33 mouse cellular contexts compared by ENCODE assay signal in genomic region chr17:12309059-12309458, GRCm38 (mm10). TPM values are rescaled to one million over a fixed set of nuclear protein-coding genes. Genes with fewer than 3 reads are reported as not detected.
DNase-seq lines count a peak whose midpoint lies in the region; ATAC-seq and TF ChIP-seq lines count a peak whose summit lies in the region.
"Had no signal": no experiment of that assay in that cellular context is flagged by ENCODE, and none has a peak within 500 bp of the region (broad histone marks: within the 10 kb centered on the region; RNA-seq: fewer than 3 reads in every experiment).

No protein-coding gene starts in this region.

- H3K27ac ChIP-seq in forebrain, embryonic 11.5 days (ENCODE audit: low read depth, low read length): no peak overlapping the region
- H3K27ac ChIP-seq in forebrain, embryonic 16.5 days (ENCODE audit: low read length): no peak overlapping the region
- peak overlapping the region; percentile 13; the same call in 1 of the 2 replicates for H3K27ac ChIP-seq in liver, adult 2 months (replicated peaks; ENCODE audit: insufficient read depth, low read depth, low read length)
- no peak overlapping the region for H3K27ac ChIP-seq in liver, embryonic 11.5 days (ENCODE audit: low read depth, low read length)
- peak overlapping the region; percentile 38; the same call in 1 of the 2 replicates for H3K27ac ChIP-seq in liver, embryonic 15.5 days (replicated peaks)
- H3K27ac ChIP-seq in heart, embryonic 11.5 days (ENCODE audit: low read depth, low read length): no peak overlapping the region
- H3K27ac ChIP-seq: forebrain, embryonic 13.5 days; gastrocnemius, adult 2 months; heart, adult 2 months; hindbrain, embryonic 10.5 days; hindbrain, embryonic 15.5 days; layer of hippocampus, adult 2 months; left cerebral cortex, adult 2 months; limb, embryonic 13.5 days; midbrain, embryonic 12.5 days; neural tube, embryonic 15.5 days had no signal

- no peak overlapping the region for H3K4me2 ChIP-seq in forebrain, embryonic 11.5 days (ENCODE audit: low read depth, low read length, severe bottlenecking)
- H3K4me2 ChIP-seq in forebrain, embryonic 16.5 days (ENCODE audit: low read length): no peak overlapping the region
- no peak overlapping the region for H3K4me2 ChIP-seq in liver, embryonic 11.5 days
- H3K4me2 ChIP-seq in liver, embryonic 15.5 days: no peak overlapping the region
- H3K4me2 ChIP-seq in heart, embryonic 11.5 days: no peak overlapping the region
- H3K4me2 ChIP-seq: forebrain, embryonic 13.5 days; hindbrain, embryonic 15.5 days; limb, embryonic 13.5 days; lung, embryonic 14.5 days; midbrain, embryonic 12.5 days; neural tube, embryonic 15.5 days had no signal

- no peaks in the 10 kb centered on the region for H3K4me1 ChIP-seq in forebrain, embryonic 11.5 days (replicated peaks; ENCODE audit: control insufficient read depth, insufficient read depth, low read length)
- 0 out of 2 replicates have a peak, but pooled peaks cover 2% of the 10 kb centered on the region for H3K4me1 ChIP-seq in forebrain, embryonic 16.5 days (replicated peaks; ENCODE audit: control insufficient read depth, insufficient read depth, low read length)
- peaks cover 8% of the 10 kb centered on the region for H3K4me1 ChIP-seq in liver, adult 2 months (ENCODE audit: control insufficient read depth, insufficient read depth, low read length)
- H3K4me1 ChIP-seq in liver, embryonic 11.5 days (replicated peaks; ENCODE audit: control insufficient read depth, insufficient read depth, low read length): peaks cover 15% of the 10 kb centered on the region; the same call in 1 of the 2 replicates
- H3K4me1 ChIP-seq in liver, embryonic 15.5 days (replicated peaks): peaks cover 25% of the 10 kb centered on the region
- peaks cover 11% of the 10 kb centered on the region for H3K4me1 ChIP-seq in heart, embryonic 11.5 days (ENCODE audit: control insufficient read depth, insufficient read depth, low read length)

- no peak overlapping the region for H3K9ac ChIP-seq in forebrain, embryonic 11.5 days (ENCODE audit: low read length)
- no peak overlapping the region for H3K9ac ChIP-seq in forebrain, embryonic 16.5 days (replicated peaks; ENCODE audit: low read depth, low read length)
- H3K9ac ChIP-seq in liver, adult 2 months (ENCODE audit: low read depth, low read length): no peak overlapping the region
- no peak overlapping the region for H3K9ac ChIP-seq in liver, embryonic 11.5 days (ENCODE audit: low read depth, low read length)
- H3K9ac ChIP-seq in liver, embryonic 15.5 days: no peak overlapping the region
- no peak overlapping the region for H3K9ac ChIP-seq in heart, embryonic 11.5 days (ENCODE audit: low read depth, low read length)
- H3K9ac ChIP-seq: forebrain, embryonic 13.5 days; hindbrain, embryonic 15.5 days; lung, embryonic 14.5 days; midbrain, embryonic 12.5 days; neural tube, embryonic 15.5 days had no signal

- DNase-seq in forebrain, embryonic 11.5 days (ENCODE audit: low spot score): no peak
- DNase-seq in liver, adult 2 months (ENCODE audit: extremely low read depth, low read depth, low spot score): no peak
- no peak for DNase-seq in liver
- DNase-seq in liver, embryonic 11.5 days (ENCODE audit: low spot score): no peak
- no peak for DNase-seq in thymus, postnatal 4 days
- DNase-seq: adrenal gland, postnatal 25 days; cerebellum, adult 11-12 months; cerebellum, adult 9-11 months; embryo, embryonic 11 days; gastrocnemius, adult 2 months; gastrocnemius, postnatal 36 days; heart, postnatal 14 days; kidney, adult 11 months; kidney, postnatal 10 days; lung, embryonic 14.5 days; lung, postnatal 14 days; right cerebral cortex, adult 18-20 months; spleen, adult 18-20 months; thymus, postnatal 14 days had no signal

- no peaks in the 10 kb centered on the region for H3K27me3 ChIP-seq in forebrain, embryonic 11.5 days (ENCODE audit: control insufficient read depth, insufficient read depth, low read length)
- H3K27me3 ChIP-seq in forebrain, embryonic 16.5 days (replicated peaks; ENCODE audit: control insufficient read depth, insufficient read depth, low read length): no peaks in the 10 kb centered on the region
- H3K27me3 ChIP-seq in liver, adult 2 months (ENCODE audit: control insufficient read depth, insufficient read depth, low read length): no peaks in the 10 kb centered on the region
- no peaks in the 10 kb centered on the region for H3K27me3 ChIP-seq in liver, embryonic 11.5 days (replicated peaks; ENCODE audit: control insufficient read depth, insufficient read depth, low read length)
- H3K27me3 ChIP-seq in liver, embryonic 15.5 days: no peaks in the 10 kb centered on the region
- H3K27me3 ChIP-seq in heart, embryonic 11.5 days (ENCODE audit: control insufficient read depth, insufficient read depth, low read length): no peaks in the 10 kb centered on the region
- H3K27me3 ChIP-seq: forebrain, embryonic 13.5 days; hindbrain, embryonic 15.5 days; limb, embryonic 13.5 days; midbrain, embryonic 12.5 days; neural tube, embryonic 15.5 days had no signal

- 83% methylated on average over 8 of the region's 8 CpGs for WGBS in forebrain, embryonic 11.5 days
- WGBS in forebrain, embryonic 16.5 days: 76% methylated on average over 8 of the region's 8 CpGs
- 68% methylated on average over 8 of the region's 8 CpGs for WGBS in liver, adult 2 months
- WGBS in liver, embryonic 11.5 days: 93% methylated on average over 8 of the region's 8 CpGs
- WGBS in liver, embryonic 15.5 days (ENCODE audit: insufficient replicate concordance): 75% methylated on average over 8 of the region's 8 CpGs
- WGBS in heart, embryonic 11.5 days (ENCODE audit: insufficient replicate concordance): 86% methylated on average over 8 of the region's 8 CpGs

- H3K36me3 ChIP-seq in forebrain, embryonic 11.5 days (ENCODE audit: control insufficient read depth, insufficient read depth, low read length): no peaks in the 10 kb centered on the region
- H3K36me3 ChIP-seq in forebrain, embryonic 16.5 days (ENCODE audit: control insufficient read depth, insufficient read depth): no peaks in the 10 kb centered on the region
- H3K36me3 ChIP-seq in liver, adult 2 months (ENCODE audit: control insufficient read depth, insufficient read depth, low read length): no peaks in the 10 kb centered on the region
- H3K36me3 ChIP-seq in liver, embryonic 11.5 days (ENCODE audit: control insufficient read depth, insufficient read depth, low read length): no peaks in the 10 kb centered on the region
- no peaks in the 10 kb centered on the region for H3K36me3 ChIP-seq in liver, embryonic 15.5 days (replicated peaks)
- no peaks in the 10 kb centered on the region for H3K36me3 ChIP-seq in heart, embryonic 11.5 days (ENCODE audit: control insufficient read depth, insufficient read depth, low read length)
- H3K36me3 ChIP-seq: hindbrain, embryonic 10.5 days; hindbrain, embryonic 15.5 days; limb, embryonic 13.5 days; midbrain, embryonic 12.5 days; neural tube, embryonic 15.5 days had no signal

- no peak for TF ChIP-seq CTCF in liver, adult 2 months (IDR thresholded peaks at IDR 0.05; ENCODE audit: low read depth, low read length)

- TF ChIP-seq POLR2A in liver, adult 2 months (IDR thresholded peaks at IDR 0.05; ENCODE audit: extremely low read depth, insufficient read depth, low read length): no peak

- peaks cover 29% of the 10 kb centered on the region; the same call in 1 of the 2 replicates for H3K79me2 ChIP-seq in liver, adult 2 months (ENCODE audit: control insufficient read depth, insufficient read depth, low read length)

- H3K9me3 ChIP-seq in forebrain, embryonic 11.5 days (ENCODE audit: control insufficient read depth, low read length): no peaks in the 10 kb centered on the region
- H3K9me3 ChIP-seq in forebrain, embryonic 16.5 days (ENCODE audit: control insufficient read depth, low read length): no peaks in the 10 kb centered on the region
- no peaks in the 10 kb centered on the region for H3K9me3 ChIP-seq in liver, embryonic 11.5 days (ENCODE audit: control insufficient read depth, low read length)
- H3K9me3 ChIP-seq in liver, embryonic 15.5 days (replicated peaks): no peaks in the 10 kb centered on the region
- H3K9me3 ChIP-seq in heart, embryonic 11.5 days (replicated peaks; ENCODE audit: control insufficient read depth, low read length): no peaks in the 10 kb centered on the region
- H3K9me3 ChIP-seq: forebrain, embryonic 13.5 days; hindbrain, embryonic 10.5 days; hindbrain, embryonic 15.5 days; limb, embryonic 13.5 days; midbrain, embryonic 12.5 days; neural tube, embryonic 15.5 days had no signal

- ATAC-seq in forebrain, embryonic 11.5 days (replicated peaks; ENCODE audit: low FRiP score): 0 out of 2 replicates have a peak, but pooled peaks have one; percentile 7
- ATAC-seq in forebrain, embryonic 16.5 days: no peak
- 0 out of 2 replicates have a peak, but pooled peaks have one; percentile 11 for ATAC-seq in liver, embryonic 11.5 days (replicated peaks; ENCODE audit: low FRiP score)
- no peak; the same call in none of the 2 replicates for ATAC-seq in liver, embryonic 15.5 days (ENCODE audit: insufficient read depth)
- ATAC-seq in heart, embryonic 11.5 days (replicated peaks; ENCODE audit: insufficient number of reproducible peaks, low FRiP score, low TSS enrichment): no peak
- ATAC-seq: forebrain, embryonic 13.5 days; inflammation-experienced regulatory T-cells, adult 6 months had no signal

- no peak overlapping the region for H3K4me3 ChIP-seq in forebrain, embryonic 11.5 days (ENCODE audit: low read depth, low read length)
- no peak overlapping the region for H3K4me3 ChIP-seq in forebrain, embryonic 16.5 days (replicated peaks; ENCODE audit: low read length)
- H3K4me3 ChIP-seq in liver, adult 2 months (ENCODE audit: insufficient read depth, low read depth, low read length): no peak overlapping the region
- H3K4me3 ChIP-seq in liver, embryonic 11.5 days (ENCODE audit: low read depth, low read length): no peak overlapping the region
- no peak overlapping the region for H3K4me3 ChIP-seq in liver, embryonic 15.5 days (replicated peaks)
- no peak overlapping the region for H3K4me3 ChIP-seq in heart, embryonic 11.5 days (ENCODE audit: low read depth, low read length)
- H3K4me3 ChIP-seq: erythroblast, embryonic 14.5 days; forebrain, embryonic 13.5 days; gastrocnemius, adult 2 months; heart, adult 2 months; hindbrain, embryonic 10.5 days; hindbrain, embryonic 15.5 days; layer of hippocampus, adult 2 months; left cerebral cortex, adult 2 months; limb, embryonic 13.5 days; midbrain, embryonic 12.5 days; neural tube, embryonic 15.5 days had no signal

RNA-seq across cellular contexts. Expression of gene Map3k4, which starts 9.5 kb away (rescaled TPM):
- 49.5 and 59.4 TPM in 2 replicates for polyA plus RNA-seq in forebrain, embryonic 11.5 days (2014; fragmentation: Nextera tagmentation; extraction: Ambion mirVana)
- 33.7 and 37.8 TPM in 2 replicates for polyA plus RNA-seq in forebrain, embryonic 16.5 days (2015; fragmentation: Nextera tagmentation; extraction: Ambion mirVana)
- total RNA-seq in liver, adult 2 months (2014; rRNA removed): 19.2 and 26.5 TPM in 2 replicates
- polyA plus RNA-seq in liver, adult 2 months (2012; rRNA removed): 9.3 and 10.7 TPM in 2 replicates
- polyA plus RNA-seq in liver, embryonic 11.5 days (2014; fragmentation: Nextera tagmentation; extraction: Ambion mirVana): 28.4 and 29.3 TPM in 2 replicates
- polyA plus RNA-seq in liver, embryonic 15.5 days (2015; fragmentation: Nextera tagmentation; extraction: Ambion mirVana): 9.7 and 10.6 TPM in 2 replicates
- 29.2 and 39.5 TPM in 2 replicates for polyA plus RNA-seq in heart, embryonic 11.5 days (2014; fragmentation: Nextera tagmentation; extraction: Ambion mirVana)

Comparison
In these comparisons a context has a peak if more than half of its experiments do, and no peak if none do; other contexts are left out.
1. ATAC-seq: peak in forebrain, embryonic 11.5 days (single experiment) and liver, embryonic 11.5 days (single experiment); none in forebrain, embryonic 16.5 days (single experiment), liver, embryonic 15.5 days (single experiment) and heart, embryonic 11.5 days (single experiment).
2. H3K27ac ChIP-seq: peak in liver, adult 2 months (single experiment) and liver, embryonic 15.5 days (single experiment); none in forebrain, embryonic 11.5 days (single experiment), forebrain, embryonic 16.5 days (single experiment), liver, embryonic 11.5 days (single experiment) and heart, embryonic 11.5 days (single experiment).